Mouse (Mus musculus) heart, embryonic 13.5 days (tissue): ENCODE results near the gene Atg4d. TPM values are rescaled to one million over a fixed set of nuclear protein-coding genes. Genes with fewer than 3 reads are reported as not detected.
"Not testable (repeated sequence)": the region's sequence is repeated elsewhere in the genome, so short reads cannot be mapped to it uniquely, and the experiment has no call there.

Experiments
- ATAC-seq: fragments of 200-750 bp; cut with Nextera tagmentation; 2 replicates; pipeline ENCODE4 v1.8.0; 2017; ENCODE audit warnings: moderate TSS enrichment; ENCODE audit not compliant: insufficient number of reproducible peaks, low FRiP score, low TSS enrichment; ENCODE audit errors: extremely low read depth
- H3K27ac ChIP-seq: fragments of 300-500 bp; sonication (generic); replicated peaks from 2 replicates; pipeline ENCODE4 v1.5.1; 2015; ENCODE audit warnings: moderate library complexity, mild to moderate bottlenecking, inconsistent platforms
- H3K27me3 ChIP-seq: fragments of 300-500 bp; sonication (generic); replicated peaks from 2 replicates; pipeline ENCODE4 v1.6.1; 2015; ENCODE audit warnings: mild to moderate bottlenecking, inconsistent platforms
- H3K36me3 ChIP-seq: fragments of 300-500 bp; sonication (generic); 2 replicates; pipeline ENCODE4 v1.6.1; 2015; ENCODE audit warnings: mild to moderate bottlenecking, inconsistent platforms
- H3K4me1 ChIP-seq: fragments of 300-500 bp; sonication (generic); 2 replicates; pipeline ENCODE4 v1.6.1; 2015; ENCODE audit warnings: inconsistent platforms
- H3K4me2 ChIP-seq: fragments of 300-500 bp; sonication (generic); 2 replicates; pipeline ENCODE4 v1.6.1; 2015; ENCODE audit warnings: inconsistent platforms, mild to moderate bottlenecking, moderate library complexity
- H3K4me3 ChIP-seq: fragments of 300-500 bp; sonication (generic); 2 replicates; pipeline ENCODE4 v1.5.1; 2015; ENCODE audit warnings: moderate library complexity, mild to moderate bottlenecking, inconsistent platforms
- H3K9ac ChIP-seq: fragments of 300-500 bp; sonication (generic); 2 replicates; pipeline ENCODE4 v1.6.1; 2015; ENCODE audit warnings: inconsistent platforms, mild to moderate bottlenecking, moderate library complexity
- H3K9me3 ChIP-seq: fragments of 300-500 bp; sonication (generic); 2 replicates; pipeline ENCODE4 v1.6.1; 2016; ENCODE audit warnings: inconsistent platforms
- WGBS: fragments of 180-500 bp; shearing (Covaris S2); methylation state at CpG from one replicate; pipeline ENCODE4 v1.1.7; 2015; ENCODE audit warnings: mixed read lengths; 5-methylcytosine and 5-hydroxymethylcytosine counted together
- polyA plus RNA-seq: library from polyadenylated mRNA; unstranded; fragments of >200 nt; fragmentation: Nextera tagmentation; extraction: Ambion mirVana; gene quantifications from 2 replicates; pipeline ENCODE4 v1.2.1, GENCODE M21; 2015

The Atg4d gene
- polyA plus RNA-seq, 1 experiment from 2014 or later: 41.6 TPM

DNA sequence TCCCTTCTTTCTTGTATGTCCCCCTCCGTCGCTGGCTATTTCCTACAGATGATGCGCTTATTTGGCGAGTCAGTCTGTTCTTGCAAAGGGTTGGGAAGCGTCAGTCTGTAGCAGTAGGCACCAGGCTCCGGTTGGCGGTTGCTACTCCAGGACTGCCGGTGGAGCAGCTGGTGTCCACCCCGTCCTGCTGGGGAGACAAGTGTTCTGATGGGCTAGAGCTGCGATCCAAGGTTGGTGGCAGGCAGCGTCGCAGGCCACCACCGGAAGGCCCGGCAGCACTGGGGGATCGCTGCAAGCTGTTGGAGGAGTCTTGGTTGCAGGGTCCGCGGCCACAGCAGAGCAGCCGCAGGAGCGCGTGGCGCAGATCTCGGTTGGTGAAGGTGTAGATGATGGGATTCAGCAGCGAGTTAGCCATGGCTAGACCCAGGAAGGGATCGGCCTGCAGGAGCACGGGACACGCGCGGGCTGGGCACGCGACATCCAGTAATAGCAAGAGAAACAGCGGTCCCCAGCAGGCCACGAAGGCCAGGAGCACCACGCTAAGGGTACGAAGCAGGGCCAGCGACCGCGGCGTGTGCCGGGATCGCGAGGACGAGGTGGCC lies 21.2 kb upstream of the Atg4d start:
- Histone ChIP-seq H3K9me3 (peaks cover 5% of the 10 kb centered on the region; the same call in 1 of the 2 replicates), H3K4me3 (peak overlapping the region; percentile 57), H3K4me2 (peak overlapping the region; percentile 82), H3K4me1 (peaks cover 32% of the 10 kb centered on the region), H3K27ac (no peak overlapping the region), H3K36me3 (no peaks in the 10 kb centered on the region), H3K27me3 (peaks cover 73% of the 10 kb centered on the region), H3K9ac (peak overlapping the region; percentile 73)
- ATAC-seq: no peak
- 6% methylated on average over 42 of the region's 42 CpGs for WGBS

DNA sequence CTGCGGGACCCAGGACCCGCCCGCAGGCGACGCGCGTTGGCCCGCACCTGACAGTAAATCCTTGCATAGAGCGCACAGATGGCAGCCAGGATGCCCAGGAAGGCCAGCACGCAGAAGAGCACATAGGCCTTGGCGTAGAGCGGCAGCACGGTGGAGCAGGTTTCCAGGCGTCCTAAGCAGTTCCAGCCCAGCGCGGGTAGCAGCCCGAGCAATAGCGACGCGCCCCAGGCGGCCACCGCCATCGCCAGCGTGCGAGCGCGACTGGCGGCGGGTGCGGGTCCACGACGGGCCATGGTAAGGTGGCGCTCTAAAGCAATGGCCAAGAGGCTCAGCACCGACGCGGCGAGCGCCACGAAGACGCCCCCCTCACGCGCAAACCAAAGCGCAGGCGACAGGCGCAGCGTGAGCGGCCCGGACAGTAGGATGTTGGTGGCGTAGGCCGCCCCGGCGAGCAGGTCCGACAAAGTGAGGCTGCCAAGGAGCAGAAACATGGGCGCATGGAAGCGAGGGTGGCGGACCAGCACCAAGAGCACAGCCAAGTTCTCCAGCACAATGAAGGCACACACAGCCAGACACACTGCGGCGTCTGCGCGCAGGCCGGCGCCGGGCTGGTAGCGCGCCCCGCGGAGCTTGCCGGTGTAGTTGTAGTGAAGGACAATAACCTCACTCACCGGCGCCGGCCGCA lies 20.5 kb upstream of the Atg4d start:
- Histone ChIP-seq H3K4me1 (peaks cover 29% of the 10 kb centered on the region), H3K27me3 (peaks cover 79% of the 10 kb centered on the region), H3K9me3 (peaks cover 5% of the 10 kb centered on the region; the same call in 1 of the 2 replicates), H3K36me3 (no peaks in the 10 kb centered on the region), H3K27ac (no peak overlapping the region), H3K9ac (peak overlapping the region; percentile 73), H3K4me3 (peak overlapping the region; percentile 57), H3K4me2 (peak overlapping the region; percentile 82)
- ATAC-seq: peak; percentile 42; the same call in 1 of the 2 replicates
- under 1% methylated on average over 72 of the region's 72 CpGs for WGBS

DNA sequence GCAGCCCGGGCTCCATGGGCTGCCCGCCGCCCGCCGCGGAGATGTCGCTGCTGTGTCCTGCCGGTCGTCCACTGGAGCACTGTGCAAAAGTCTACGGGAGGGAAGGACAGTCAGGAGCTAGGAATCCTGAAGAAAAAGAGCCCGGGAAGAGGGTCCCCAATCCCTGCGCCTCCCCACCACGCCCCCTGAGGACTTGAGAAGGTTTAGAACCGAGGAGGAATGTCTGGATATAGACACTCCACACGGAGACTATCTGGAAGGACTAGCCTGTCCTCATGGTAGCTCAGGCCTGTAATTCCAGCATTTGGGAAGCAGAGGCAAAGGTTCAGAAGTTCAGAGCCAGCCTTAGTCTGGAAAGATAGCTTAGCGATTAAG lies 20.0 kb upstream of the Atg4d start:
- ATAC-seq: no peak
- Histone ChIP-seq H3K4me1 (peaks cover 32% of the 10 kb centered on the region), H3K27ac (no peak overlapping the region), H3K27me3 (peaks cover 84% of the 10 kb centered on the region), H3K4me2 (peak overlapping the region; percentile 82), H3K9me3 (peaks cover 5% of the 10 kb centered on the region; the same call in 1 of the 2 replicates), H3K4me3 (peak overlapping the region; percentile 57), H3K36me3 (no peaks in the 10 kb centered on the region), H3K9ac (peak overlapping the region; percentile 73)
- 1% methylated on average over 16 of the region's 16 CpGs for WGBS

DNA sequence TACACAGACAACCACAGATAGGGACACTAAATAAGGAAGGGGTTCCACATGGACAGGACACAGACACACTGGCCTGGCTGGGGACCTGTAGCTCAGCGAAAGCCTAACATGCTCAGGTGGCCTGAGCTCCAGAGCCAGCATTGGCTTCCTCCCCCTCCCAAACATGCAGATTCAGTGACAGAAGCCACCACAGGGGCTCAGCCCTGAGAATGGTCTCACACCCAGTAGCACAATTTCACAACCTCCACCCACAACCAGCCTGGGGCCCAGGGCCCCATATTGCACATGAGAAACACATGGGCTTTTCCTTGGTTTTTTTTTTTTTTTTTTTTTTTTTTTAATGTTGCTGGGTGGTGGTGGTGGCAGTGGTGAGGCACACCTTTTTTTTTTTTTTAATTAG lies 18.8 kb upstream of the Atg4d start:
- Histone ChIP-seq H3K36me3 (no peaks in the 10 kb centered on the region), H3K27ac (no peak overlapping the region), H3K9me3 (peaks cover 5% of the 10 kb centered on the region; the same call in 1 of the 2 replicates), H3K4me2 (no peak overlapping the region), H3K4me1 (peaks cover 35% of the 10 kb centered on the region), H3K4me3 (no peak overlapping the region), H3K9ac (no peak overlapping the region), H3K27me3 (peaks cover 97% of the 10 kb centered on the region)
- no peak for ATAC-seq
- 88% methylated on average over 1 of the region's 1 CpGs for WGBS

DNA sequence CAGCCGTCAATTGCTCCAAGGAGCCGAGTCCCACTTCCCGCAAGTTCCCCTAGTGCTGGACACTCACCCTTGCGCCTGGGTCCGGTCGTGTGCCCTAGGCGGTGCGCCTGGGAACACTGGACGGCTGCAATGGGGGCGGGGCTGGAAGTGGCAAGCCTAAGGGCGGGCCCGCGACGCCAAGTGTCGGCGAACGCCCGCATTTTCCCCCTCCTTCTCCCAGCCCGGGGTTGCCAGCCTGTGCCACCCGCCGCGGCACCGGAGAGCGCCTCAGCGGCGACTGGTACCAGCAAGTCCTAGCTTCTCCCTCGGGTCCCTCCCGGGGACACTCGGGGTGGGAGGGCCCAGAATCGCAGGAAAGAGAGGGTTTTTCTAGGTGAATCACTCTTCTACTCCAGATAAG lies 16.8 kb upstream of the Atg4d start, which contains the start of gene S1pr5:
TSS of gene S1pr5 (minus strand) at position 118 of the 400 bp plus-strand sequence.
- peaks cover 99% of the 10 kb centered on the region for H3K27me3 ChIP-seq
- no peak for ATAC-seq
- H3K9me3 ChIP-seq: no peaks in the 10 kb centered on the region
- H3K4me1 ChIP-seq: peaks cover 35% of the 10 kb centered on the region
- H3K9ac ChIP-seq: peak within 1 kb of the TSS; percentile 74
- peak within 1 kb of the TSS; percentile 69 for H3K4me2 ChIP-seq
- H3K27ac ChIP-seq: no peak within 1 kb of the TSS
- no peaks in the 10 kb centered on the region for H3K36me3 ChIP-seq
- 2% methylated on average over 29 of the region's 30 CpGs for WGBS
- peak within 1 kb of the TSS; percentile 48 for H3K4me3 ChIP-seq

DNA sequence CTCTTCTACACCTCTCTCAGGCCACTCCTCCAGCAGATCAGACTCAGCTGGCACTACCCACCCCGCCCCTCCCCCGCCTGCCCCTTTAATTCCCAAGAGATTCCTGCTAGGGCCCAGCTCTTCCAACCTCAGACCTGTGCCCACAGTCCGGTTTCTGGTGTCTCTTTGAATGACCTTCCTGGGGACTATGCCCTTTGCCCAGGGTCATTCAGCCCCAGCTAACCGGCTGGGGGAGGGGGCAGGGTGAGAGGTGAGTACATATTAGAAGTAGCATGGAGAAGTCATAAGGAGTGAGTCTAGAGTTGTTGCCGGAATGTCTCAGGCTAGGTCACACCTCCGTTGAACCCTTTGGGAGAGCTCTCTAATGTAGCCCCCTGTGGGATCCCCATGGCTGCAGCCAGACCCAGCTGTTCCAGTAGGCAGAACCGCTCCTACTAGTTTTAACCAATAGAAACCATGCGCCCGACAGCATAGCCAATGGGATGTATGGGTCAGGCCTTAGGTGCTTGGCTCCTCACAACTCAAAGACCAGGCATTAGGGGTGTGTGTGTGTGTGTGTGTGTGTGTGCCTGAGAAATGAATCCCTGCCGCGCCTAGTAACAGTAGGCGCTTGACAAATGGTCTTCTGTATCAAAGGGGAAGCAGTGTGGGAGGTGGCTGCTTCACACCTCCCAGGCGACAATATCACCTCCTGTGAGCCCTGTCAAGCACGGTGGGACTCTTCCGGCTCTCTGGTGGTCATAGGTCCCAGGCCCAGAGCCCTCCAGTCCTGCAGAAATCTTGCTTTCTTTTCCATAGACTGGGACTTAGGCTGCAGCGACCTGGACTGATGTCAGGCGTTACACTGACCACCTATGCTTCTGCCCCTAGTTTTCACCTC lies 15.2 kb upstream of the Atg4d start:
- Histone ChIP-seq H3K9me3 (no peaks in the 10 kb centered on the region), H3K27me3 (peaks cover 85% of the 10 kb centered on the region), H3K4me2 (no peak overlapping the region), H3K4me1 (peaks cover 24% of the 10 kb centered on the region), H3K4me3 (no peak overlapping the region), H3K9ac (no peak overlapping the region), H3K27ac (no peak overlapping the region), H3K36me3 (no peaks in the 10 kb centered on the region)
- 19% methylated on average over 17 of the region's 17 CpGs for WGBS
- no peak for ATAC-seq

DNA sequence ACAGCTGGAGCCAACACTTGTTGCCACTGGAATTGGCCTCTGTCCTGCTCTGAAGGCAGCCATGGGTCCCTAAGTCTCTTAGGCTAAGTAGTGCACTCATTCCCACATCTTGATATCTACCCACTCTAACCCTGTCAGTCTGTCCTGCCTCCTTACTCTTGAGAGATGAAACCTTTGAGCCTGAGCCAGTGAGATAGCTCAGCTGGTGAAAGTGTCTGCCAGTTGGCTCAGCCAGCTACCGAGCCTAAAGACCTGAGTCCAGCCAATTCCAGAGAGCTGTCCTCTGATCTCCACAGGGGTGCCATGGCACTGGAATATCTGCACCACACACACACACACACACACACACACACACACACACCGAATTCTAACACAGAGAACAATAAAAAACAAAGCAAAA lies 14.6 kb upstream of the Atg4d start:
- WGBS: 22% methylated on average over 2 of the region's 2 CpGs
- Histone ChIP-seq H3K27ac (no peak overlapping the region), H3K36me3 (no peaks in the 10 kb centered on the region), H3K9ac (no peak overlapping the region), H3K4me2 (no peak overlapping the region), H3K4me1 (peaks cover 17% of the 10 kb centered on the region), H3K4me3 (no peak overlapping the region), H3K27me3 (peaks cover 79% of the 10 kb centered on the region), H3K9me3 (no peaks in the 10 kb centered on the region)
- ATAC-seq: no peak

DNA sequence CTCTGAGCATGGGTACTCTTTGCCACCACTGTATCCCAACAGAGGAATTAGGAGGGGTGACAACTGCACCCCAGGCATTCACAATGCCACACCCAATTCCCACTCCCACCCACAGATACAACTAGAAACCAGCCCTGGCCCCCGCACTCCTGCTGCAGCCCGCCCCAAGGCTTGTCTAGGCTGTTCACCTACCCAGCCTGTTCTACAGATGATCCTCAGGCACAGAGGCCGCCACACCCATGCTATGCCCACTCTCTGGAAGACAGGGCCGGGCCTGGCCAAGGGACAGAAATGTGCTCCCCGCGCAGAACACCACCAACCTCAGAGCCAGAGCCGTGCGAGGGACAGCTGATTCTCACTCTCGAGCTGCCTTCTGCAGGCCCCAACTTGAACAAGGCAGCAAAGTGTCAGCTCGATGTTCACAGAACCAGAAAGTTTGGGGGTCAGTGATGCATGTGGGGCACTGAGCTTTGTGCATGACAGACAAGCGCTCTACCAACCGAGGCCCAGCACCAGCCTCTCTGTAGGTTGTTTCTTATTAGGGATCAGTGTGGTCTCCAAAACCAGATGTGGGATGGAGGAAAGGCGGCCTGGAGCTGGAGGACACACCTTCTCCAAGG lies 13.9 kb upstream of the Atg4d start:
- Histone ChIP-seq H3K27me3 (peaks cover 72% of the 10 kb centered on the region), H3K36me3 (no peaks in the 10 kb centered on the region), H3K9ac (no peak overlapping the region), H3K4me2 (no peak overlapping the region), H3K4me3 (no peak overlapping the region), H3K27ac (no peak overlapping the region), H3K4me1 (peaks cover 17% of the 10 kb centered on the region), H3K9me3 (no peaks in the 10 kb centered on the region)
- 57% methylated on average over 13 of the region's 13 CpGs for WGBS
- ATAC-seq: no peak

DNA sequence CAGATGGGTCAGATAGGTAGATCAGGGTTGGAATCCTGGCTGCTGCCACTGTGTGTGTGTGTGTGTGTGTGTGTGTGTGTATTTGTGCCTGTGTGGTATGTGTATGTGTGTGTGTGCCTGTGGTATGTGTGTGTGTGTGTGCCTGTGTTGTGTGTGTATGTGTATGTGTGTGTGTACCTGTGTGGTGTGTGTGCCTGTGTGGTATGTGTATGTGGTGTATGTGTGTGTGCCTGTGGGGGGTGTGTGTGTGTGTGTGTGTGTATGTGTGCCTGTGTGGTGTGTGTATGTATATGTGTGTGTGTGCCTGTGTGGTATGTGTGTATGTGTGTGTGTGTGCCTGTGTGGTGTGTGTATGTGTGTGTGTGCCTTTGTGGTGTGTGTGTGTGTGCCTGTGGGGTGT lies 10.4 kb upstream of the Atg4d start:
- no peaks in the 10 kb centered on the region for H3K36me3 ChIP-seq
- no peak overlapping the region for H3K4me3 ChIP-seq
- no peak for ATAC-seq
- H3K9me3 ChIP-seq: no peaks in the 10 kb centered on the region
- no peak overlapping the region for H3K9ac ChIP-seq
- no peak overlapping the region for H3K27ac ChIP-seq
- peaks cover 37% of the 10 kb centered on the region for H3K27me3 ChIP-seq
- no peak overlapping the region for H3K4me2 ChIP-seq
- peaks cover 7% of the 10 kb centered on the region; the same call in 1 of the 2 replicates for H3K4me1 ChIP-seq

DNA sequence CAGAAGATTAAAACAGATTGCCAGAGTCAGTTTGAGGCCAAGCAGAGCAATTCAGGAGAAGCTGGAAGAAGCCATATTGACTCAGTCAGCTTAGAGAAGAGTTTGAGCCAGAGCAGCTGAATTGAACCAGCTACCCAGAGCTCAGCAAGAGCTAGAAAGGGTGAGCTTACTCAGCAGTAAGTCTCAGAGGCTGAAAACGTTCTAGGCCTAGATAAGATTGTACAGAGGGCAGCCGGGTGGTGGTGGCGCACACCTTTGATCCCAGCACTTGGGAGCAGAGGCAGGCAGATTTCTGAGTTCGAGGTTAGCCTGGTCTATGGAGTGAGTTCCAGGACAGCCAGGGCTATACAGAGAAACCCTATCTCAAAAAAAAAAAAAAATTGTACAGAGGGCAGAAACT lies 8.7 kb upstream of the Atg4d start:
- H3K4me1 ChIP-seq: not testable (repeated sequence)

DNA sequence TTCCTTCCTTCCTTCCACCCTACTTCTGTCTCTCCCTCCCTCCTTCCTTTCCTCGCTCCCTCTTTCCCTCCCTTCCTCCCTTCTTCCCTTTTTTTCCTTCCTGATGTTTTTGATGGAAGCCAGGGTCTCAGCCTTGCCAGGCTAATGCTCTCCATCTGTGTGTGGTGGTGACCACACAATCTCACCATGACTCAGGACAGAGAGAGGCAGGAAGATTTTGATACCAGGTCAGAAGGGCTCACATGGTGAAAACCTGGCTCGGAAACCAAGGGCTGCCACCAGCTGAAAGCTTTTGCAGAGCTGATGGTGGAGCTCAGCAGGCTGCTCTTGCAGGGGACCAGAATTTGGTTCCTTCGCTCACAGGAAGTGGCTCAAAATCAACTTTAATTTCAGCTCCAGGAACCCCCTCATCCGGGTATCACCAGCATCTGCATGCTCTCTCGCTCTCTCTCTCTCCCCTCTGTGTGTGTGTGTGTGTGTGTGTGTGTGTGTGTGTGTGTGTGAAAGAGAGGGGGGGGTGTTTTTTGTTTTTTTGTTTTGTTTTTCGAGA lies 4.5 kb upstream of the Atg4d start:
- no peaks in the 10 kb centered on the region for H3K9me3 ChIP-seq
- no peak overlapping the region for H3K4me2 ChIP-seq
- ATAC-seq: no peak
- H3K27me3 ChIP-seq: no peaks in the 10 kb centered on the region
- H3K27ac ChIP-seq: no peak overlapping the region
- no peak overlapping the region for H3K9ac ChIP-seq
- H3K4me1 ChIP-seq: peaks cover 7% of the 10 kb centered on the region
- H3K4me3 ChIP-seq: no peak overlapping the region
- H3K36me3 ChIP-seq: no peaks in the 10 kb centered on the region
- 75% methylated on average over 6 of the region's 6 CpGs for WGBS

More for the DNA sequence above, 8.7 kb upstream of the Atg4d start:
- WGBS: 72% methylated on average over 4 of the region's 4 CpGs
- H3K27me3 ChIP-seq: peaks cover 20% of the 10 kb centered on the region
- H3K4me3 ChIP-seq, H3K9ac ChIP-seq, H3K27ac ChIP-seq, H3K4me2 ChIP-seq, ATAC-seq, H3K36me3 ChIP-seq, H3K9me3 ChIP-seq: not testable (repeated sequence)
